Mouse (Mus musculus): Measurements from ENCODE around the gene 2010003K11Rik. TPM values are rescaled to one million over a fixed set of nuclear protein-coding genes. Genes with fewer than 3 reads are reported as not detected.
A peak's percentile ranks its signal among the peaks of the same experiment; 100 is the strongest.

2010003K11Rik gene
- total RNA-seq, 1 experiment, result not detected

- no peaks in the 10 kb centered on the region for H3K9me3 ChIP-seq (ENCODE audit: control insufficient read depth, insufficient read depth, low read depth, low read length)
- TF ChIP-seq HCFC1 (IDR thresholded peaks at IDR 0.05; ENCODE audit: borderline replicate concordance, insufficient read depth, low read length) (no peak), MAFK (IDR thresholded peaks at IDR 0.05; ENCODE audit: insufficient read depth, low read depth, low read length) (no peak), CHD2 (IDR thresholded peaks at IDR 0.05; ENCODE audit: low read depth, low read length) (no peak), ZC3H11A (IDR thresholded peaks at IDR 0.05; ENCODE audit: borderline replicate concordance, low read depth, low read length) (no peak), ZNF384 (IDR thresholded peaks at IDR 0.05; ENCODE audit: low read depth, low read length) (no peak)
- no peak for DNase-seq (ENCODE audit: low read depth, low spot score)
- H3K36me3 ChIP-seq (ENCODE audit: control insufficient read depth, insufficient read depth, low read length, poor library complexity, severe bottlenecking), result no peaks in the 10 kb centered on the region
- in situ Hi-C loops (cut with MboI; ENCODE audit: low sequenced_read_pairs in 2 of 2, unreplicated experiment in 2 of 2), result no loop called here
- no peak overlapping the region for H3K27ac ChIP-seq (ENCODE audit: insufficient read depth, low read depth, low read length, poor library complexity, severe bottlenecking)
- H3K4me1 ChIP-seq (ENCODE audit: control insufficient read depth in 2 of 2, insufficient read depth in 2 of 2, low read length in 2 of 2, poor library complexity in 1 of 2), result 0 out of 4 replicates have a peak, but pooled peaks cover 0 to 2% of the 10 kb centered on the region in 2 experiments
- no peak overlapping the region for H3K9ac ChIP-seq (ENCODE audit: insufficient read depth, low read depth, low read length, poor library complexity, severe bottlenecking)
- H3K4me3 ChIP-seq (ENCODE audit: insufficient read depth in 1 of 2, low read depth in 1 of 2, low read length in 2 of 2, poor library complexity in 1 of 2, severe bottlenecking in 1 of 2), result no peak overlapping the region
These were observed 15.0 kb upstream of the 2010003K11Rik start for GRCm38 (mm10) chr19:4513236-4513858.

- Histone ChIP-seq H3K9ac (ENCODE audit: insufficient read depth, low read depth, low read length, poor library complexity, severe bottlenecking) (peak overlapping the region; percentile 43; the same call in 1 of the 2 replicates), H3K4me3 (ENCODE audit: insufficient read depth in 1 of 2, low read depth in 1 of 2, low read length in 2 of 2, poor library complexity in 1 of 2, severe bottlenecking in 1 of 2) (peak overlapping the region; percentile 73 to 87), H3K36me3 (ENCODE audit: control insufficient read depth, insufficient read depth, low read length, poor library complexity, severe bottlenecking) (no peaks in the 10 kb centered on the region), H3K27ac (ENCODE audit: insufficient read depth, low read depth, low read length, poor library complexity, severe bottlenecking) (no peak overlapping the region), H3K9me3 (ENCODE audit: control insufficient read depth, insufficient read depth, low read depth, low read length) (no peaks in the 10 kb centered on the region), H3K4me1 (ENCODE audit: control insufficient read depth in 2 of 2, insufficient read depth in 2 of 2, low read length in 2 of 2, poor library complexity in 1 of 2) (0 out of 4 replicates have a peak, but pooled peaks cover 0 to 2% of the 10 kb centered on the region in 2 experiments)
- in situ Hi-C loops (cut with MboI; ENCODE audit: low sequenced_read_pairs in 2 of 2, unreplicated experiment in 2 of 2), result no loop called here
- DNase-seq (ENCODE audit: low read depth, low spot score), result no peak
- TF ChIP-seq CHD2 (IDR thresholded peaks at IDR 0.05; ENCODE audit: low read depth, low read length) (no peak), HCFC1 (IDR thresholded peaks at IDR 0.05; ENCODE audit: borderline replicate concordance, insufficient read depth, low read length) (no peak), MAFK (IDR thresholded peaks at IDR 0.05; ENCODE audit: insufficient read depth, low read depth, low read length) (no peak), ZC3H11A (IDR thresholded peaks at IDR 0.05; ENCODE audit: borderline replicate concordance, low read depth, low read length) (no peak), ZNF384 (IDR thresholded peaks at IDR 0.05; ENCODE audit: low read depth, low read length) (no peak)
These were observed 12.9 kb upstream of the 2010003K11Rik start for GRCm38 (mm10) chr19:4511116-4511841.

GRCm38 (mm10) chr19:4509986-4510963 is 11.9 kb upstream of the 2010003K11Rik start, which contains the start of gene Pcx:
Gene Pcx (plus strand): TSS chr19:4510472.
- no peak within 1 kb of the TSS for H3K27ac ChIP-seq (ENCODE audit: insufficient read depth, low read depth, low read length, poor library complexity, severe bottlenecking)
- DNase-seq (ENCODE audit: low read depth, low spot score), result peak; percentile 100
- peak within 1 kb of the TSS; percentile 73 to 87 for H3K4me3 ChIP-seq (ENCODE audit: insufficient read depth in 1 of 2, low read depth in 1 of 2, low read length in 2 of 2, poor library complexity in 1 of 2, severe bottlenecking in 1 of 2)
- TF ChIP-seq ZC3H11A (IDR thresholded peaks at IDR 0.05; ENCODE audit: borderline replicate concordance, low read depth, low read length) (no peak), HCFC1 (IDR thresholded peaks at IDR 0.05; ENCODE audit: borderline replicate concordance, insufficient read depth, low read length) (peak; percentile 37; the same call in 1 of the 2 replicates), CHD2 (IDR thresholded peaks at IDR 0.05; ENCODE audit: low read depth, low read length) (peak; percentile 83)
- no peaks in the 10 kb centered on the region for H3K36me3 ChIP-seq (ENCODE audit: control insufficient read depth, insufficient read depth, low read length, poor library complexity, severe bottlenecking)
- no peaks in the 10 kb centered on the region for H3K9me3 ChIP-seq (ENCODE audit: control insufficient read depth, insufficient read depth, low read depth, low read length)
- 0 out of 4 replicates have a peak, but pooled peaks cover 0 to 2% of the 10 kb centered on the region in 2 experiments for H3K4me1 ChIP-seq (ENCODE audit: control insufficient read depth in 2 of 2, insufficient read depth in 2 of 2, low read length in 2 of 2, poor library complexity in 1 of 2)
- H3K9ac ChIP-seq (ENCODE audit: insufficient read depth, low read depth, low read length, poor library complexity, severe bottlenecking), result peak within 1 kb of the TSS; percentile 67
- in situ Hi-C loops (cut with MboI; ENCODE audit: low sequenced_read_pairs in 2 of 2, unreplicated experiment in 2 of 2), result no loop called here

- H3K27ac ChIP-seq (ENCODE audit: insufficient read depth, low read depth, low read length, poor library complexity, severe bottlenecking), result no peak overlapping the region
- TF ChIP-seq HCFC1 (IDR thresholded peaks at IDR 0.05; ENCODE audit: borderline replicate concordance, insufficient read depth, low read length), result no peak
- no peak for TF ChIP-seq MAFK (IDR thresholded peaks at IDR 0.05; ENCODE audit: insufficient read depth, low read depth, low read length)
- no peak for TF ChIP-seq CHD2 (IDR thresholded peaks at IDR 0.05; ENCODE audit: low read depth, low read length)
- no peak for TF ChIP-seq ZNF384 (IDR thresholded peaks at IDR 0.05; ENCODE audit: low read depth, low read length)
- TF ChIP-seq ZC3H11A (IDR thresholded peaks at IDR 0.05; ENCODE audit: borderline replicate concordance, low read depth, low read length), result no peak
- no peaks in the 10 kb centered on the region for H3K36me3 ChIP-seq (ENCODE audit: control insufficient read depth, insufficient read depth, low read length, poor library complexity, severe bottlenecking)
- no peaks in the 10 kb centered on the region for H3K9me3 ChIP-seq (ENCODE audit: control insufficient read depth, insufficient read depth, low read depth, low read length)
- no peak overlapping the region for H3K4me3 ChIP-seq (ENCODE audit: insufficient read depth in 1 of 2, low read depth in 1 of 2, low read length in 2 of 2, poor library complexity in 1 of 2, severe bottlenecking in 1 of 2)
- no peak overlapping the region for H3K9ac ChIP-seq (ENCODE audit: insufficient read depth, low read depth, low read length, poor library complexity, severe bottlenecking)
- DNase-seq (ENCODE audit: low read depth, low spot score), result no peak
- 0 out of 4 replicates have a peak, but pooled peaks cover 0 to 2% of the 10 kb centered on the region in 2 experiments for H3K4me1 ChIP-seq (ENCODE audit: control insufficient read depth in 2 of 2, insufficient read depth in 2 of 2, low read length in 2 of 2, poor library complexity in 1 of 2)
- in situ Hi-C loops (cut with MboI; ENCODE audit: low sequenced_read_pairs in 2 of 2, unreplicated experiment in 2 of 2), result no loop called here
These were observed 9.4 kb upstream of the 2010003K11Rik start for GRCm38 (mm10) chr19:4507746-4508145.

Measured in ES-E14 (cell line).